Mouse (Mus musculus): ENCODE measurements around the gene Cpd.

GRCm38 (mm10) chr11:76809450-76809849 is 37.4 kb downstream of the Cpd start:
- TF ChIP-seq CTCF (conservative IDR thresholded peaks at IDR 0.05; ENCODE audit: low read length): no peak
- TF ChIP-seq POU5F1 (IDR thresholded peaks at IDR 0.05; ENCODE audit: borderline replicate concordance, low read length): no peak
- no peak for TF ChIP-seq NANOG (IDR thresholded peaks at IDR 0.05; ENCODE audit: borderline replicate concordance, low read length)
